Mouse (Mus musculus) lung, embryonic 14.5 days (tissue): ENCODE measurements at regions not wholly inside any gene's neighbourhood (a gene's known extent, or its start where the extent isn't known, plus 50 kb on each side); places are given as distances from the start of the nearest gene placed in this dataset.

Experiments used
- ATAC-seq: fragments of 200-750 bp; cut with Nextera tagmentation; 2 replicates; pipeline ENCODE4 v1.8.0; 2017; ENCODE audit warnings: mild to moderate bottlenecking, moderate TSS enrichment, moderate library complexity; ENCODE audit not compliant: insufficient read depth
- DNase-seq: peaks from one replicate; pipeline ENCODE4 v3.0.0-alpha.2; 2015
- H3K27ac ChIP-seq: fragments of 300-500 bp; sonication (generic); 2 replicates; pipeline ENCODE4 v1.5.1; 2014; ENCODE audit warnings: low read depth, mild to moderate bottlenecking, moderate library complexity
- H3K27me3 ChIP-seq: fragments of 300-500 bp; sonication (generic); 2 replicates; pipeline ENCODE4 v1.6.1; 2014; ENCODE audit warnings: low read length, control low read depth; ENCODE audit not compliant: insufficient read depth
- H3K36me3 ChIP-seq: fragments of 300-500 bp; sonication (generic); 2 replicates; pipeline ENCODE4 v1.6.1; 2014; ENCODE audit warnings: control low read depth; ENCODE audit not compliant: insufficient read depth
- H3K4me1 ChIP-seq: fragments of 300-500 bp; sonication (generic); 2 replicates; pipeline ENCODE4 v1.6.1; 2014; ENCODE audit warnings: antibody characterized with exemption, control low read depth; ENCODE audit not compliant: insufficient read depth
- H3K4me2 ChIP-seq: fragments of 300-500 bp; sonication (generic); 2 replicates; pipeline ENCODE4 v1.6.1; 2014; ENCODE audit warnings: mild to moderate bottlenecking
- H3K4me3 ChIP-seq: fragments of 300-500 bp; sonication (generic); 2 replicates; pipeline ENCODE4 v1.5.1; 2014; ENCODE audit warnings: low read depth, low read length
- H3K9ac ChIP-seq: fragments of 300-500 bp; sonication (generic); 2 replicates; pipeline ENCODE4 v1.6.1; 2014
- H3K9me3 ChIP-seq: fragments of 300-500 bp; sonication (generic); 2 replicates; pipeline ENCODE4 v1.6.1; 2016; ENCODE audit warnings: low read depth, low read length, control low read depth
- CTCF ChIP-seq: IDR thresholded peaks from 2 replicates; pipeline ENCODE4 v1.5.1; 2016; ENCODE audit warnings: antibody characterized with exemption, low read depth
- WGBS: fragments of 180-500 bp; shearing (Covaris S2); extraction: QIAGEN DNeasy Blood & Tissue Kit; methylation state at CpG from one replicate; pipeline ENCODE4 v1.1.7; 2014; 5-methylcytosine and 5-hydroxymethylcytosine counted together

GRCm38 (mm10) chr15:25557566-25557965 lies 64.8 kb upstream of the Myo10 start:
- 29% methylated on average over 8 of the region's 8 CpGs for WGBS
- DNase-seq (peak; percentile 44), ATAC-seq (peak; percentile 74)
- H3K27me3 ChIP-seq: no peaks in the 10 kb centered on the region
- H3K4me2 ChIP-seq: no peak overlapping the region
- H3K4me1 ChIP-seq: peaks cover 10% of the 10 kb centered on the region; the same call in 1 of the 2 replicates
- no peak overlapping the region for H3K9ac ChIP-seq
- no peaks in the 10 kb centered on the region for H3K36me3 ChIP-seq
- no peak overlapping the region for H3K27ac ChIP-seq
- no peaks in the 10 kb centered on the region for H3K9me3 ChIP-seq
- H3K4me3 ChIP-seq: no peak overlapping the region
- no peak for TF ChIP-seq CTCF

GRCm38 (mm10) chr15:25558240-25558639 lies 64.1 kb upstream of the Myo10 start:
- no peak overlapping the region for H3K4me2 ChIP-seq
- 72% methylated on average over 7 of the region's 7 CpGs for WGBS
- H3K27me3 ChIP-seq: no peaks in the 10 kb centered on the region
- H3K4me3 ChIP-seq: no peak overlapping the region
- DNase-seq (peak; percentile 64), ATAC-seq (no peak)
- TF ChIP-seq CTCF: no peak
- H3K4me1 ChIP-seq: peaks cover 10% of the 10 kb centered on the region; the same call in 1 of the 2 replicates
- no peaks in the 10 kb centered on the region for H3K9me3 ChIP-seq
- no peaks in the 10 kb centered on the region for H3K36me3 ChIP-seq
- no peak overlapping the region for H3K27ac ChIP-seq
- H3K9ac ChIP-seq: no peak overlapping the region

GRCm38 (mm10) chr15:25563641-25564040 lies 58.7 kb upstream of the Myo10 start:
- Histone ChIP-seq H3K4me1 (no peaks in the 10 kb centered on the region), H3K36me3 (no peaks in the 10 kb centered on the region), H3K9me3 (no peaks in the 10 kb centered on the region), H3K27ac (no peak overlapping the region), H3K27me3 (no peaks in the 10 kb centered on the region), H3K4me2 (no peak overlapping the region), H3K4me3 (no peak overlapping the region), H3K9ac (no peak overlapping the region)
- DNase-seq (no peak), ATAC-seq (no peak)
- WGBS: 74% methylated on average over 7 of the region's 7 CpGs
- TF ChIP-seq CTCF: no peak

GRCm38 (mm10) chr15:25572495-25572894 lies 49.8 kb upstream of the Myo10 start:
- DNase-seq (no peak), ATAC-seq (no peak)
- Histone ChIP-seq H3K27ac (no peak overlapping the region), H3K9me3 (no peaks in the 10 kb centered on the region), H3K9ac (no peak overlapping the region), H3K27me3 (no peaks in the 10 kb centered on the region), H3K4me3 (no peak overlapping the region), H3K4me2 (no peak overlapping the region), H3K4me1 (peaks cover 4% of the 10 kb centered on the region; the same call in 1 of the 2 replicates), H3K36me3 (no peaks in the 10 kb centered on the region)
- 22% methylated on average over 6 of the region's 6 CpGs for WGBS
- TF ChIP-seq CTCF: no peak
